Mouse (Mus musculus) kidney, adult 11 months (tissue): ENCODE results near the gene Upk3a.
"Not testable (repeated sequence)": the region's sequence is repeated elsewhere in the genome, so short reads cannot be mapped to it uniquely, and the experiment has no call there.

Source experiments
- DNase-seq: peaks from one replicate; pipeline ENCODE4 v3.0.0; 2022

The Upk3a gene

DNA sequence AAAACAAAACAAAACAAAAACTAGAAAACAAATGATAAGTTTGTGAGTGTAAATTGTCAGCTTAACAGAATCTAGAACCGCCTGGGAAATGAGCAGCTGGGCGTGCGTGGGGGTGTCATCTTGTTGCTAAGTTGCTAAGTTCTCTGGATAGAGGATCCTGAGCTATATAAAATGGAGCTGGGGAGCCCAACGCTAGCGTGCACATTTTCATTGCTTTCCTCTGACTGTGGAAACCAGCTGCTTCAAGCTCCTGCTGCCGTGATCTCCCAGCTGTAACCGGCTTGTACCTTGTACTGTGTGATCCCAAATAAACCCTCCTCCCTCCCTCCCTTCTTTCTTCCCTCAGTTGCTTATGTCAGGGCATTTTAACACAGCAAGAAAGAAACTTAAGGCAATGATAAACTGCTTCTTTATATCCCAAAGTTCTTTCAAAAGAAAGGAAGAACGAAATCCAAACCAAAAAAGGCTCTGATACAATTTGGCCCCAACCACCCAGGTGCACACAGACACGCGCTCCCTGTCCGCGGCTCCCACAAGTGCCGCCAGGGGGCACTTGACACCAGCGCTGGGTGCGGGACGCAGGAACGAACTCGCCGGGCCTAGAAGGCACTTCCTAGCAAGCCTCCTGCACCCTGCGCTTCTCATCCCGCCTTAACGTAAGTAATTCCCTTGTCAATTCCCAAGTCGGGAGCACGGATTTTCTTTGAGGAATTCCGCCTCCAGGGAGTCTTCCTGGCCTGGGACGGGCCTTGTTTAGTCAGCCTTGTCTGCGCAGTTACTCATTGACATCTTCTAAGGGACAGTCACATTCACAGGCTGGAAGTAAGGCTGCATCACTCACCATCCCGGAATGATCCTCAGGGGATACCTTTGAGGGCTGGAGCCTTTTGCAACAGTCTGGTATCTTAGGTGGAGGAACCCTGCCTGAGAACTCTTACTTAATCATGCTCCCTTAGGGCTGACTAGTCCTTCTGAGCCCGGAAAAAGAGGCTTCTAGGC, 15.7 kb upstream of the Upk3a start:
- peak; percentile 71 for DNase-seq

DNA sequence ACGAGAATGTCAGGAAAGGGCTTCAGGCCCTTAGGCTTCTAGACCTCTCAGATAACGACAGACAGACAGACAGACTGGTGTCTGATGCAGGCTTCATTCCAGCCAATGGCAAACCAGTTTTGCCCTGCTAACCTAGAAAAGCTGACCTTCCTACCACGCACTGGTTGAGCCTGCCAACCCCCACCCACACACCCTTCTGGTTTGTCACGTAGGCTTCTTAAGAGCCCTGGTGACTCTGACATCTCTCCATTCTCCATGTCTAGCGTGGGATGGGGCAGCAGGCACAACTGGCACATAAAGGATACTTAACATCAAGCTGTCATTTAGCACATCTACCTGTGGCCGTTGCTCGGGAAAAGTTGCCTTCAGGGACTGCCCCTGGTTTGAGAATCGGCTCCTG, 7.3 kb upstream of the Upk3a start:
- no peak for DNase-seq

DNA sequence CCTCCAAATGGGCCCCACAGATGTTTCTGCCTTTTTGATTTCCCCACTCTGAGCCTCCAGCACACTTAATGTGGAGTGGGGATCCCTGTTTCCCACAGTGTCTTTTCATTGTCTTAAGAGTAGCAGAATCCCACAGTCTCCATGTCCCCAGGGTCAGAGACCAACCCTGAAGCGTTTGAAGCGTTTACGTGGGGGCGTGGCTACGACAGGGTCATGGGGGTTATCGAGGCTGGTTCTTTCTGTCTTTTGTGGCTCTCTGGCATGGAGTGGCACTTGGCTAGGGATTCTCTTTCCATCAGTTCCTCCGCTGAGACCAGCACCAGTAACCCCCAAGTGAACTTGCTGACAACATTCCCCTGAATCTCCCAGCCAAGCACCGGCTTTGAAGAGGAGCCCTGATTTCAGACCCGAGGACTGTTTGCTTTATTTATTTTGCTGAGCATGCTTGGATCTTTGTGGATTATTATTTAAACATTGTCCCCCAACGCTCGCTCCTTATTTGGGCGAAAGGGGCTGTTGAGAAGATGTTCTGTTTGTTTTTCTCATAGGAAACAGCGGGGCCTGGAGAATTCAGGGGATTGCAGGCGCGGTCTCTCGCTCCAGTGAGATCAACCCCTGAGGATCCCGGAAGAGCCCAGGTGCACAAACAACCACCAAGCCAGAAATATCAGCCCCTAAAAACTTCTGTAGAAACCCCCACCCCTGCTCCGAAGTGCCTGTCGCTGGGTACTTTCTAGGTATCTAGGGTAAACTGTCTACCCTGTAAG, 4.9 kb upstream of the Upk3a start:
- DNase-seq, result no peak

DNA sequence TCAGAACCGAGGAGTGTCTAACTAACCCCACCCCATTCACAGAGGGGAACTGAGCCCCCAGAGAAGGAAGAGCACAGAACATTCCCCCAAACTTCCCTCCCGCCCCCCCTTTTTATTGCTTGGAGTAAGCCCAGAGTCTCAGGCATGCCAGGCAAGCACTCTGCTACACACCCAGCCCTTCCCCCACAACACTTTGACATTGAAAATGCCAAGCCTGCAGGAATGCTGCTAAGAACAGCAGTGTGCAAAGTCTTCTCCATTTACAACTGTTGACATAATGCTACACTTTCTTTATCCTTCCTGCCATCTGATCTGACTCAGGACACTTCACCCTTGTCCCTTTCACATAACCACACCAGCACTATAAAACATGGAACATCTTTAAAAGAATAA, 4.3 kb upstream of the Upk3a start:
- DNase-seq, result peak; percentile 40

DNA sequence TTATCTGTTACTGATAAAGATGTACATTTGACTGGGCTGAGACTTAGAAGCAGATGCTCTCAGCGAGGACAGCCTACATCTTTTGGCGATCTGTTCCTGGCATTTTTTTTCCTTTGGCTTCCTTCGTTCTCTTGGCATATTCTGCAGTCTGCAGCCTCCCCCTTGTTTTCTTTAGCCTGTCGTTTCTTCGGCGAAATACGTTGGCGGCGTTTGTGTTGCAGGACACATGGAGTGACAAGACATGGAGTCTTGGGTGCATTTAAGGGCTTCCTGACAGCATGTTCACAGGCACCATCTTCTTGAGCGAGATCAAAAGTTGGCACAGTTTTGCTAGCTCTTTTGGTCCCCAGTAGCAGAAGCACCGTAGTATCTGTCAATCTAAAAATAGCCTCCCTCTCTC, 1.2 kb upstream of the Upk3a start:
- DNase-seq, result no peak

DNA sequence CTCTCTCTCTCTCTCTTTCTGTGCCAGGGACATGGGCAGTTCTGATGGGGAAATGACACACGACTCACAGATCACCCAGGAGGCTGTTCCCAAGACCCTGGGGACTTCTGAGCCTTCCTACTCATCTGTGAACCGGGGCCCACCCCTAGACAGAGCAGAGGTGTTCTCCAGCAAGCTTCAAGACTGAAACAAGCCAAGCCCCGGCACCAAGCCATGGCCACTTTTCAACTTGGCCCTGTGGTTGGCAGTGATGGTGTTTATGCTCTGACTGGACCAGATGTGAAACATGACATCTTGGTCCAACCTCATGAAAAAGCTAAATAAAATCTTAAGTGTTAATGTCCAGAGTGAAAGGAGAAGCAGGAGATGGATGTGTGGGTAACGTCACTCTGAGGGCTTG, 5.3 kb downstream of the Upk3a start:
- no peak for DNase-seq

DNA sequence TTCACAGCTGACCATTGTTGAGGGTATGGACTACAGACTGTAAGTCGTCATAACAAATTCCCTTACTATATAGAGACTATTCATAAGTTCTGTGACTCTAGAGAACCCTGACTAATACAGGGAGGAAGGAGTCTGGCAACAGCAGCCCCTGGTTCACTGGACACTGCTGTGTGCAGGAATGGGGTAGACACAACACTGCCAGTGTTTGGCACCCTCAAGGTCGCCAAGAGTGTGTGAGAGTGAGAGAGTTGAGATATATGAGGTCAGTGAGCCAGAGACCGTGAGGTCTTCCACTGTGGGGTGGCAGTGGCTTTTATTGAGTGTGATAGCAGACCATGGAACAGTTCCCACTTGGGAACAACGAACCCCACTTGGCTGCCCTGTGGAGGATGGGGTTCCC, 9.3 kb downstream of the Upk3a start:
- no peak for DNase-seq

DNA sequence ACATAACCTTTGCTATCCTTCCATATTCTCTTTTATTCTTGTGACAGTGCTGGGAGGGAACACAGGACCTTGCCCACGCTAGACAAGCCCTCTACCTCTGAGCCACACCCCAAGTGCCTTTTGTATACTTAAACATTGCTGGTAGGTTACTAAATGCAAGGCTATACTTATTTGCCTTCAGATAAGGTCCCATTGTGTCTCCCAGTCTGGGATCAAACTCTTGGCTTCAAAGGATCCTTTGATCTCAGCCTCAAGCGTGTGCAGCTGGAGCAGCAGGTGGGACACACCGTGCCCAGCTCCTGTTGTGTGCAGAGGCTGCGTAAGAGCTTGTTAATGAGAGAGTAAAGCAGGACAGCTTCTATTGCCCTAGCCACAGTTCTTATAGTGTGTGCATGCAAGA, 10.8 kb downstream of the Upk3a start:
- no peak for DNase-seq

DNA sequence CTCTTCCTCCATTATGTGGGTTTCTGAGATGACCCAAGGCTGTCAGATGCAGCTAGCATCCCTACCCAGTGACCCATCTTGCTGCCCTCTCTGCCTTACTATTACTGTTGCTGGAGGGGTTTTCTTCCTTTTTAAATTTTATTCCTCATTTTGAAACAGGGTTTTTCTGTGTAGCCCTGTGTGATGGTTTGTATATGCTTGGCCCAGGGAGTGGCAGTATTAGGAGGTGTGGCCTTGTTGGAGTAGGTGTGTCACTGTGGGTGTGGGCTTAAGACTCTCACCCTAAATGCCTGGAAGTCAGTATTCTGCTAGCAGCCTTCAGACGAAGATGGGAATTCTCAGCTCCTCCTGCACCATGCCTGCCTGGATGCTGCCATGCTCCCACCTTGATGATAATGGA, 11.7 kb downstream of the Upk3a start, which contains the start of gene Fam118a:
Fam118a (plus strand) TSS at position 301 of the 400 bp plus-strand sequence.
- not testable (repeated sequence) for DNase-seq

DNA sequence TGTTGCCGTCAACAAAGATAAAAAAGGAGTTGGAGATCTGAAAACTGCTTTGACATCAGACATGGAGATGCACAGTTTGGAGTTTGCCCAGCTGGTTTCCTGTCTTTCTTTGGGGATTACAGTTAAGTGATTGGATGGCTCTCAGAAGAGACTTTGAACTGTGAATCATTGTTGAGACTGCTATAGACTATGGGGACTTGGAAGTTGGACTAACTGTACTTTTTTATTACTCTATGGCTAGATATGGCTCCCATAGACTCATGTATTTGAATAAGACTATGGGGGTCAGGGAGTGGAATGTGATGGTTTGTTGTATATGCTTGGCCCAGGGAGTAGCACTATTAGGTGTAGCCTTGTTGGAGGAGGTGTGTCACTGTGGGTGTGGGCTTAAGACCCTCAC, 13.7 kb downstream of the Upk3a start:
- not testable (repeated sequence) for DNase-seq

DNA sequence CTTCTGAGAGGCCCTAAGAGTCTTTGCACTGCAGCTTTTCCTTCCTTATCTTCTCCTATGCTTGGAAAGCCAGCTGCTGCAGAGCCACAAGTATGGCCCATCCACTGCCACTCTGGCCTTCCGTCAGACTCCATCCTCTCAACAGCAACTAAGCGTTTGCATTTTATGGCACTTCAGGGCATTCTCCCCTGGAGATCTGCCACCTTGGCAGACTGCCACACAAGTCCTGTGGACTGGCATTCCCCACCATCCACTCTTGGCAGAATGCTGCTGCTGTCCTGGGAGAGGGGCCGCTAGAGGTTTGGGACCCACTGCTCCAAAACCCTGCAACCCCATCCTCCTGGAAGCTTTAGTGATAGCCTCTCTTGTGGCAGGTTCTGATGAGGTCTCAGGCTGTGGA, 14.9 kb downstream of the Upk3a start:
- DNase-seq, result peak; percentile 23

DNA sequence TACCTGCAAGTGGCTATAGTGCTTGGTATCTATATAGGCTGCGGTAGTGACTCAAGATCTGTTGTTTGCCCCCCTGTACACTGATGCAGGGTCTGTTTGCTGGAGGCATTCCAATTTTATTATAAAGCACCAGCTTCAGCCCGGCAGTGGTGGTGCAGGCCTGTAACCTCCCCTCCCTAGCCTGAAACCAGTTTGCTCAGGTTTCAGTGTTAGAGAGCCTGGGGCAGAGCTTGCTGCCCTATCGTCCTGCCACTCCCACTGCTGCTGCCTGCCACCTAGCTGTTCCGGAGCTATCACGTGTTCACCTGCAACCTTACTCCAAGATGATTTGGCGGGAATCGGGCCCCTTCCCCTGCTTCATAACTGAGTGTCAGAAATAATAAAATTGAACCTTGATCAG, 17.0 kb downstream of the Upk3a start:
- DNase-seq, result peak; percentile 66

DNA sequence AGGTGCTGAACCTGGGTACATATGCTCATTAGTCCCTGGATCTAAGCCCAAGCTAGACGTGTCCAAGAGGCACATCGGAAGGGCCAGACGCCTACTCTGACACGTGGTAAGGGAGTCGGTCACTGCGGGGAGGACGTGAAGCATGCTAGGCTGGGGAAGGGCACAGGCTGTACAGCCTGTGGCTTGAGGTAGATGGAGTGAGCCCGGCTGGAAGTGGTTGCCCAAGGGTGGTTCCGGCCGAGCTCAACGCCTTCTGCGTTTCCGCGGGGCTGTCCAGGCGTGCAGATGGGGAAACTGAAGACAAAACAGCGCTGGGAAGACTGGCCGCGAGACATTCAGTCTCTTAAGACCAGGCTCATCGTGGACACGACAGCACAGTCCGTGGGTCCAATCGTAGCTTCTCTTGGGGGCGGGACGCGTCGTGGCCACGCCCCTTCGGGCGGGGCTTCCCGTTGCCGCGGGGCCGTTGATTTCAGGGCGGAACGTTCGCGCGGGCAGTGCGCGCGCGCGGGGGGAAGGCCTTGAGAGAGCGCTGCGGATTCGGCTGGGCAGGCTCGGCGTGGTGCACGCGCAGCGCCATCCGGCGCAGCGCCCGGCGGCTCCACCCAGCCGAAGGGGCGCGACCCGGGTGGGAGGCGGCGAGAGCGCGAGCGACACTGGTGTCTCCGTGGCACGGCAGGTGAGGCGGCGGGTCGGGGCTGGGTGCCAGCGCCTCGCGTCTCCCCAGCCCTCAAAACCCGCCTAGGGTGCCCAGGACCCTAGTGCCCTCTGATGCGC, 19.8 kb downstream of the Upk3a start:
- peak; percentile 97 for DNase-seq

DNA sequence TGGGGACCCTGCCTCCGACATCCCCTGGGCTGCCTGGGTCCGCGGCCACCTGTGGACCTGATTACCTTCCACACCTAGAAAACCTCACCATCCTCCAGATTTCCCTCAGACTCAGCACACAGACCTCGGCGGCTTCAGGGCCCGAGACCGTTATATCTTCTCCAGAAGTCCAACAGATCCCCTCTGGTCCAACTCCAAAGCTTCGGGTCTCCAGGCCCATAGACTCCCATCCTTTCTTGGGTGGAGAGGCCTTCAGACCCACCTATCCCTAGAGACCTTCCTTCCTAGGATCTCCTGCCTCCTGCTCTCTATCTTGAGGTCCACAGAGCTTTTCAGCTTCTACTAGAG, 20.4 kb downstream of the Upk3a start:
- no peak for DNase-seq

DNA sequence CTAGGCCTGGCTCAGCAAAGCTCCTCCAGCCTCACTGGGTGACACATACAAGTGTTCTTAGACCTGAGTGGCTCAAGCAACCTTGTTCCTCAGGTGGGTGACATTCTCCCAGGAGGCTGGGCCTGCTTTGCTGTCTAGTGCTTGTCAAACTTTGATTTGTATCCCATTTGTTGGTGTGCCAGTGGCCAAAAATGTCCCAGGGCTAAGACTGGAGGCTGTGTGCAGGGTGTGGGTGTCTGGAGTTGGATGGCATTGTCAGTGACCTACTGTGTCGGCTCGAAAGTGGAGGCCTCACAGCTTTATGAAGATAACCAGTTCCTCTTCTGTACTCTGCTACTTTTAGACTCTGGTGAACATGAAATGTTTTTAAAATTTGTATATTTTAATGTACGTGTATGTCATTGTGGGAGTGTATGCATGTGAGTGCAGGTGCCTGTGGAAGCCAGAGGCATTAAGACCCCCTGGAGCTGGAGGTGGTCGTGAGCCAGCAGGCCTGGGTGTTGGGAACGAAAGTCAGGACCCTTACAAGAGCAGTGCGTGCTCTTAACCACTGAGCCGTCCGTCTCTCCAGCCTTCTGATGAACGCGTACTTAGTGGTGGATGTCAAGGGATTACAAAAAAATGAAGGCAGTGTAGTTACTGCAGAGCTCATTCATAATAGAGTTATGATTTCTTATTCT, 24.7 kb downstream of the Upk3a start:
- DNase-seq, result no peak

DNA sequence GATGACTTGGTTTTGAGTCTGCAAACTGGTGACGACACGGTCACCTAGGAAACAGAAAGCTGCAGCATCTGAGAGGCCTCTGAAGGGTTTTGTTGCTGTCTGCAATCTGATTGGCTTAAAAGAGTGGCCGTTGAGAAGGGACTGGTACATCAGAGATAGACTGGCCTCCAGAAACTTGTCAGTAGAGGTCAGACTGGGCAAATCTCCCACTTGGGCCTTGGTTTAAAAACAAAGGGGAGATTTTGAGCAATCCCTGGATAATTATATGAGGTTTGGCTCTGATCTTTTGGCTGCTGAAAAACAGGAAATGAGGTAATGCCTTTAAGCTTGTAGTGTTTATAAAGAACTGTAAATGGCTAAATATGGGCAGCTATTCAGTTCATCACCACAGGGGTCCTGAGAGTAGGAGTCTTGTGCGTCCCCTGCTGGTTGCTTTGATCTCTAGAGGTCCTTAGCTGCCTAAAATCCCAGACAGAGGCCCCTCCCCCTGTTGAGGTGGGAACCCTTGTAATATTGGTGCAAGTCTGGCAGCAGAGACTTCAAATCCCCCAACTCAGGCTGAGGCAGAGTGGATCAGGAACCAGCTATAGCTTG, 25.5 kb downstream of the Upk3a start:
- DNase-seq, result peak; percentile 43

DNA sequence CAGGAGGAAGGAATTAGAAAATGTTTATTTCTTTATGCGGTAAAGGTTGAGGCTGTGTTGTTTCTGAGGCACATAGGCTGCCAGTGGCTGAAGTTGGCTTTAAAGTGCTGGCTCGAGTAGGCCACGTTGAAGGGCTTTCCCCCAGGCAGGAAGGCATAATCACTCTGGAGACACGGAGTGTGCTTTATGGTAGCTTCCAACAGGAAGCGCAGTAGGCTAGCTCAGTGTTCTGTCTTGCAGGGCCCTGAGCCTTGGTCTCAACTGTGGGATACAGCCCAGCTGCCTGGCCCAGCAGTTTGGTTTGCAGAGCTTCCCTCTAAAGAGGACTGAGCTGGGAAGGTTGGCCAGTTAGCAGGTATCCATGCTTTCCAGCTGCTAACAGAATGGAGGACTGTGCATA, 26.2 kb downstream of the Upk3a start:
- DNase-seq, result no peak

DNA sequence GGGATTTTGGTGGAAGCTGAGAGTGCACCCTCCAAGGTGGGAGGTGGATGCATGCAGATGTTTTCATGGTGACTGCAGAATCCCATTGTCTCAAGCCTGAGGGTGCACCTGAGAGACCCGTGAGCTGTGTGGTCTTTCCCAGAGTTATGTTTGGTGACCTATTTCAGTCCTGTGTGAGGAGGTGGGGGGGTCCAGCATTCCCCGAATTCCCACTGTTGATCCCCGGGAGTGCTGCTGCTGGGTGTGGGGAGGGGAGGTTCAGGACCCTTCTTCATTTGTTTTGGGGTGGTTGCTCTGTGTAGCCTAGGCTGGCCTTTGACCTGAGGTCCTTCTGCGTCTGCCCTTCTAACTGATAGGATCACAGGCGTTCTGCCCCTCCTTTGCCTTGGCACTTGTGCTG, 26.8 kb downstream of the Upk3a start:
- DNase-seq, result no peak

DNA sequence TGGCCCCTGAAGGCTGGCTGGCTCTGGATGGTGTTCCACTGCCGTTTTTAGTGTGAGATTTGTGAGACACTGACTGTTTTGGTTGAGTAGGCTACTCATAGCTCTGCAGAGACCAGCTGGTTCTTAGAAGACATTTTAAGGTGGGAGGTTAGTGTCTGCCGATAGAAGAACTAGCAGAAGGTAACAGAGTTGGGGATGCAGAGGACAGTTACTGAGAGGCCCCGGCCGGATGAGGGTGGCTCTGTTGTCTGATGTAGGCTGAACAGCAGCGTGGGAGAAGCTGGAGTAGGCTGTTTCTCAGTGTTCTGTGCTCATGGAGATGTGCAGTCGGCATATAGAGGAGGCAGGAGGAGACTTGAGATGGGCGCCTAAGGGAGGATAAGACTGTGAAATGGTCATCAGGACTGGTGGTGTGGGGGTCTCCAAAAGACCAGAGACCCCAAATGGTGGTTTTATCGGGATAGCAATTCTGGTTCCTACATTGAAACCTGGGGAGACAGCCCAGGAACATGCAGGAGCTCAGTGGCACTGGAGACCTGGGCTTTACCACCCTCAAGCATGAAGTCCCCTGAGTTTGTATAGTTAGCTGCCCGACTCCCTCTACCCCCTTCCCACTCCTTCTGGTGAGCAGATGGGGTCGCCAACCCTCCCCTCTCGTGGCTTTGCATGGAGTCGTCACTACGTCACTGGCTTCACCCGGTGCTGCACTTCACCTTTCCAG, 29.4 kb downstream of the Upk3a start:
- no peak for DNase-seq

DNA sequence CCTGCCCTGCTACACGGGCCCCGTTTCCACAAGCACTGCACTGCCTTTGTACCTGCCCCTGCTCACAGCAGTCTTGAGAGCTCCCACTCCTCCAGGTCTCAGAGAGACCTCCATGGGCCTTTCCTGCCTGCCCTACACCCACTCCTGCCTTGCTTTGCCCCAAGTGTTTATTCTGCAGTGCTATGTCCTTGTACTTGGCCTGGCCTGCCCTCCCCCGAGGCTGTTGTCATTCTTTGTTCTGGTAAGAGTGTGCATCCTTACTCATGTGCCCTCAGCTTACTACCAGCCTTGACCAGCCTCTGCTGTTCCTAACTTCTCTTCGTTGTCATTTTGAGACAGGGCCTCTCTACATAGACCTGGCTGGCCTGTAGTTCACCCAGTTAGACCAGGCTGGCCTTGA, 30.9 kb downstream of the Upk3a start:
- no peak for DNase-seq

DNA sequence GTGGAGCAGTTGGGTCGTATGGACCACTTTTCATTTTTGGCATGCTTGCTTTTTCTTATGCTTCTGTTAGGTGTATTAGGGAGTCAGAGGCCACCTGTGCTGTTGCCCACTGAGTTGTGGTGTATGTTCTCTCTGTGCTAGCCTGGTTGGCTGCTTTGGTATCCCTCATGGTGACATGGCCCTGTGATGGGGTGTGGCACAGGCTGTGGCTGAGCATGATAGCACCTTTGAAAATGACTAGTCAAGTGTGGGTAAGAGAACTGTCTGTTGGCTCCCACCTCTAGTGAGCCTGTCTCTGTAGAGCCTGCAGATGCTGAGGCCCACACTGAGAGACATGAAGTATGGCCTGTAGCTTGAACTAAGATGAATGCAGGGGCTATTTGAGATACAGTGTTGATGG, 32.8 kb downstream of the Upk3a start:
- DNase-seq, result no peak

DNA sequence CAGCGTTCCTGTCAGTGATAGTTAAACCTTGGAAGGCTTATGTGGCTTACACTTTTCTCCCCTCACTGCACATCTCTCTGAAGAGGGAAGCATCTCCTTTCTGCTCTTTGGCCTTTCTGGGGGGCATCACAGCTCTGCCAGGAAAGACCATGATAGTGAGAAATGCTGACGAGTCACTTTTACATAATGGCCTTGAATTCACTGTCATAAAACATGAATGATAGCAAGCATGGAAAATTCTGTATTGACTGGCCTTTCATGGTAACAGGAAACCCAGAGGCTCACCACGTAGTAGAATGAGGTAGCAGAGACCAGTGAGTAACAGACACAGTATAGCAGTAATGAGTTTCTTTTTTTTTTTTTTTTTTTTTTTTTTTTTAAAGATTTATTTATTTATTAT, 37.2 kb downstream of the Upk3a start:
- no peak for DNase-seq
